Mouse (Mus musculus): ENCODE results near the gene Ercc6. TPM values are rescaled to one million over a fixed set of nuclear protein-coding genes. Genes with fewer than 3 reads are reported as not detected.

Ercc6 gene
- total RNA-seq, 2 experiments from 2014 or later, result 12.2 to 13.5 TPM

- no peak for DNase-seq (ENCODE audit: low spot score in 2 of 2)
Observed at GRCm38 (mm10) chr14:32561428-32561827, 48.1 kb downstream of the Ercc6 start.

GRCm38 (mm10) chr14:32563661-32564060, 50.3 kb downstream of the Ercc6 start:
- DNase-seq (ENCODE audit: low spot score in 2 of 2), result no peak

GRCm38 (mm10) chr14:32572519-32572918, 59.2 kb downstream of the Ercc6 start:
- no peak for DNase-seq (ENCODE audit: low spot score in 2 of 2)

- DNase-seq (ENCODE audit: low spot score in 2 of 2), result no peak
Observed at GRCm38 (mm10) chr14:32578420-32578819, 65.1 kb downstream of the Ercc6 start.

- DNase-seq (ENCODE audit: low spot score in 2 of 2), result no peak
Observed at GRCm38 (mm10) chr14:32583696-32584095, 70.4 kb downstream of the Ercc6 start.

- peak; percentile 65 to 69 for DNase-seq (ENCODE audit: low spot score in 2 of 2)
Observed at GRCm38 (mm10) chr14:32587013-32587784, 73.9 kb downstream of the Ercc6 start.

- DNase-seq (ENCODE audit: low spot score in 2 of 2), result no peak
Observed at GRCm38 (mm10) chr14:32590377-32590776, 77.1 kb downstream of the Ercc6 start.

- DNase-seq (ENCODE audit: low spot score in 2 of 2), result peak; percentile 69 to 70
Observed at GRCm38 (mm10) chr14:32597232-32598231, 84.2 kb downstream of the Ercc6 start.

GRCm38 (mm10) chr14:32598437-32599219, 85.3 kb downstream of the Ercc6 start:
- DNase-seq (ENCODE audit: low spot score in 2 of 2), result no peak

- DNase-seq (ENCODE audit: low spot score in 2 of 2), result peak; percentile 26 to 27
Observed at GRCm38 (mm10) chr14:32599290-32600041, 86.1 kb downstream of the Ercc6 start, which contains the start of gene Prrxl1. TSS of gene Prrxl1 (plus strand) at chr14:32599407.

- no peak for DNase-seq (ENCODE audit: low spot score in 2 of 2)
Observed at GRCm38 (mm10) chr14:32600110-32600509, 86.8 kb downstream of the Ercc6 start.

- no peak for DNase-seq (ENCODE audit: low spot score in 2 of 2)
Observed at GRCm38 (mm10) chr14:32605508-32605907, 92.2 kb downstream of the Ercc6 start.

- no peak for DNase-seq (ENCODE audit: low spot score in 2 of 2)
Observed at GRCm38 (mm10) chr14:32606316-32606715, 93.0 kb downstream of the Ercc6 start.

GRCm38 (mm10) chr14:32609392-32609791, 96.1 kb downstream of the Ercc6 start:
- peak; percentile 39 to 46 for DNase-seq (ENCODE audit: low spot score in 2 of 2)

GRCm38 (mm10) chr14:32617253-32617652, 103.9 kb downstream of the Ercc6 start:
- no peak for DNase-seq (ENCODE audit: low spot score in 2 of 2)

- DNase-seq (ENCODE audit: low spot score in 2 of 2), result no peak
Observed at GRCm38 (mm10) chr14:32624245-32624644, 110.9 kb downstream of the Ercc6 start.

GRCm38 (mm10) chr14:32624811-32625210, 111.5 kb downstream of the Ercc6 start:
- no peak for DNase-seq (ENCODE audit: low spot score in 2 of 2)

- DNase-seq (ENCODE audit: low spot score in 2 of 2), result no peak
Observed at GRCm38 (mm10) chr14:32627271-32627670, 114.0 kb downstream of the Ercc6 start.

- no peak for DNase-seq (ENCODE audit: low spot score in 2 of 2)
Observed at GRCm38 (mm10) chr14:32628584-32628983, 115.3 kb downstream of the Ercc6 start.
